Mouse (Mus musculus): ENCODE data around the gene Hsd3b7. TPM values are rescaled to one million over a fixed set of nuclear protein-coding genes. Genes with fewer than 3 reads are reported as not detected.
"Not testable (repeated sequence)": the region's sequence is repeated elsewhere in the genome, so short reads cannot be mapped to it uniquely, and the experiment has no call there.

The Hsd3b7 gene
- polyA plus RNA-seq, 1 experiment from 2014 or later = 18.7 TPM

- ATAC-seq (ENCODE audit: low FRiP score, low TSS enrichment) = no peak
Observed at GRCm38 (mm10) chr7:127817776-127818175, 17.4 kb downstream of the Hsd3b7 start.

GRCm38 (mm10) chr7:127820836-127821509, 20.6 kb downstream of the Hsd3b7 start:
- peak overlapping the region; percentile 66 for H3K27ac ChIP-seq (ENCODE audit: low read depth, low read length)
- H3K9ac ChIP-seq (ENCODE audit: low read depth, low read length) = no peak overlapping the region
- whole genome bisulfite sequencing = 58% methylated on average over 13 of the region's 13 CpGs
- no peak overlapping the region for H3K4me3 ChIP-seq (ENCODE audit: low read length)
- H3K4me1 ChIP-seq (ENCODE audit: control insufficient read depth, insufficient read depth, low read length) = peaks cover 27% of the 10 kb centered on the region; the same call in 1 of the 2 replicates
- no peaks in the 10 kb centered on the region for H3K9me3 ChIP-seq (ENCODE audit: control insufficient read depth, low read length)
- H3K4me2 ChIP-seq (replicated peaks; ENCODE audit: low read depth, low read length) = no peak overlapping the region
- H3K27me3 ChIP-seq (ENCODE audit: control insufficient read depth, insufficient read depth, low read length) = no peaks in the 10 kb centered on the region
- no peak for ATAC-seq (ENCODE audit: low FRiP score, low TSS enrichment)
- no peaks in the 10 kb centered on the region for H3K36me3 ChIP-seq (ENCODE audit: control insufficient read depth, insufficient read depth, low read length)

More at GRCm38 (mm10) chr7:127817776-127818175, 17.4 kb downstream of the Hsd3b7 start:
- no peak overlapping the region for H3K4me2 ChIP-seq (replicated peaks; ENCODE audit: low read depth, low read length)
- no peak overlapping the region for H3K4me3 ChIP-seq (ENCODE audit: low read length)
- 88% methylated on average over 5 of the region's 5 CpGs for WGBS
- H3K27ac ChIP-seq (ENCODE audit: low read depth, low read length) = no peak overlapping the region
- H3K4me1 ChIP-seq (ENCODE audit: control insufficient read depth, insufficient read depth, low read length) = peaks cover 14% of the 10 kb centered on the region; the same call in 1 of the 2 replicates
- H3K9ac ChIP-seq (ENCODE audit: low read depth, low read length) = no peak overlapping the region
- no peaks in the 10 kb centered on the region for H3K27me3 ChIP-seq (ENCODE audit: control insufficient read depth, insufficient read depth, low read length)
- no peaks in the 10 kb centered on the region for H3K36me3 ChIP-seq (ENCODE audit: control insufficient read depth, insufficient read depth, low read length)
- H3K9me3 ChIP-seq (ENCODE audit: control insufficient read depth, low read length) = no peaks in the 10 kb centered on the region

GRCm38 (mm10) chr7:127822494-127822893, 22.1 kb downstream of the Hsd3b7 start:
- Histone ChIP-seq H3K4me3 (ENCODE audit: low read length) (no peak overlapping the region), H3K4me2 (replicated peaks; ENCODE audit: low read depth, low read length) (no peak overlapping the region), H3K27me3 (ENCODE audit: control insufficient read depth, insufficient read depth, low read length) (no peaks in the 10 kb centered on the region), H3K9me3 (ENCODE audit: control insufficient read depth, low read length) (no peaks in the 10 kb centered on the region), H3K4me1 (ENCODE audit: control insufficient read depth, insufficient read depth, low read length) (peaks cover 27% of the 10 kb centered on the region; the same call in 1 of the 2 replicates), H3K36me3 (ENCODE audit: control insufficient read depth, insufficient read depth, low read length) (no peaks in the 10 kb centered on the region), H3K9ac (ENCODE audit: low read depth, low read length) (no peak overlapping the region), H3K27ac (ENCODE audit: low read depth, low read length) (no peak overlapping the region)
- WGBS = 87% methylated on average over 3 of the region's 3 CpGs
- ATAC-seq (ENCODE audit: low FRiP score, low TSS enrichment) = no peak

- peak overlapping the region; percentile 82 for H3K4me2 ChIP-seq (replicated peaks; ENCODE audit: low read depth, low read length)
- 66% methylated on average over 11 of the region's 11 CpGs for WGBS
- peak; percentile 18 for ATAC-seq (ENCODE audit: low FRiP score, low TSS enrichment)
- peak overlapping the region; percentile 78 for H3K9ac ChIP-seq (ENCODE audit: low read depth, low read length)
- peak overlapping the region; percentile 66 for H3K4me3 ChIP-seq (ENCODE audit: low read length)
- H3K9me3 ChIP-seq (ENCODE audit: control insufficient read depth, low read length) = no peaks in the 10 kb centered on the region
- no peaks in the 10 kb centered on the region for H3K36me3 ChIP-seq (ENCODE audit: control insufficient read depth, insufficient read depth, low read length)
- H3K4me1 ChIP-seq (ENCODE audit: control insufficient read depth, insufficient read depth, low read length) = peaks cover 27% of the 10 kb centered on the region; the same call in 1 of the 2 replicates
- H3K27ac ChIP-seq (ENCODE audit: low read depth, low read length) = no peak overlapping the region
- H3K27me3 ChIP-seq (ENCODE audit: control insufficient read depth, insufficient read depth, low read length) = no peaks in the 10 kb centered on the region
Observed at GRCm38 (mm10) chr7:127823236-127824171, 23.1 kb downstream of the Hsd3b7 start.

- WGBS = 3% methylated on average over 33 of the region's 38 CpGs
- Histone ChIP-seq H3K27ac (ENCODE audit: low read depth, low read length) (peak within 1 kb of the TSS; percentile 12; the same call in 1 of the 2 replicates), H3K4me3 (ENCODE audit: low read length) (peak within 1 kb of the TSS; percentile 66)
Observed at GRCm38 (mm10) chr7:127824176-127824871, 23.9 kb downstream of the Hsd3b7 start, which contains the start of the genes Stx4a and Stx1b. Gene Stx4a, plus strand, starts transcription at chr7:127824294. Gene Stx1b, minus strand, starts transcription at chr7:127824549.

GRCm38 (mm10) chr7:127835550-127835949, 35.1 kb downstream of the Hsd3b7 start:
- no peaks in the 10 kb centered on the region for H3K4me1 ChIP-seq (ENCODE audit: control insufficient read depth, insufficient read depth, low read length)
- no peak overlapping the region for H3K4me3 ChIP-seq (ENCODE audit: low read length)
- no peak overlapping the region for H3K27ac ChIP-seq (ENCODE audit: low read depth, low read length)
- no peak overlapping the region for H3K4me2 ChIP-seq (replicated peaks; ENCODE audit: low read depth, low read length)
- no peaks in the 10 kb centered on the region for H3K36me3 ChIP-seq (ENCODE audit: control insufficient read depth, insufficient read depth, low read length)
- no peak overlapping the region for H3K9ac ChIP-seq (ENCODE audit: low read depth, low read length)
- no peaks in the 10 kb centered on the region for H3K27me3 ChIP-seq (ENCODE audit: control insufficient read depth, insufficient read depth, low read length)
- no peak for ATAC-seq (ENCODE audit: low FRiP score, low TSS enrichment)
- WGBS = 66% methylated on average over 2 of the region's 2 CpGs
- H3K9me3 ChIP-seq (ENCODE audit: control insufficient read depth, low read length) = no peaks in the 10 kb centered on the region

More at GRCm38 (mm10) chr7:127824176-127824871, 23.9 kb downstream of the Hsd3b7 start, which contains the start of the genes Stx4a and Stx1b:
- Histone ChIP-seq H3K4me2 (replicated peaks; ENCODE audit: low read depth, low read length) (peak within 1 kb of the TSS; percentile 82), H3K36me3 (ENCODE audit: control insufficient read depth, insufficient read depth, low read length) (no peaks in the 10 kb centered on the region), H3K9ac (ENCODE audit: low read depth, low read length) (peak within 1 kb of the TSS; percentile 78), H3K9me3 (ENCODE audit: control insufficient read depth, low read length) (no peaks in the 10 kb centered on the region), H3K4me1 (ENCODE audit: control insufficient read depth, insufficient read depth, low read length) (peaks cover 27% of the 10 kb centered on the region; the same call in 1 of the 2 replicates), H3K27me3 (ENCODE audit: control insufficient read depth, insufficient read depth, low read length) (no peaks in the 10 kb centered on the region)
- peak; percentile 73 for ATAC-seq (ENCODE audit: low FRiP score, low TSS enrichment)

GRCm38 (mm10) chr7:127837473-127837872, 37.1 kb downstream of the Hsd3b7 start:
- no peak overlapping the region for H3K9ac ChIP-seq (ENCODE audit: low read depth, low read length)
- peaks cover 5% of the 10 kb centered on the region; the same call in 1 of the 2 replicates for H3K4me1 ChIP-seq (ENCODE audit: control insufficient read depth, insufficient read depth, low read length)
- no peak for ATAC-seq (ENCODE audit: low FRiP score, low TSS enrichment)
- H3K4me2 ChIP-seq (replicated peaks; ENCODE audit: low read depth, low read length) = no peak overlapping the region
- H3K4me3 ChIP-seq (ENCODE audit: low read length) = no peak overlapping the region
- H3K27ac ChIP-seq (ENCODE audit: low read depth, low read length) = no peak overlapping the region
- WGBS = 91% methylated on average over 5 of the region's 5 CpGs
- H3K36me3 ChIP-seq (ENCODE audit: control insufficient read depth, insufficient read depth, low read length) = no peaks in the 10 kb centered on the region
- no peaks in the 10 kb centered on the region for H3K9me3 ChIP-seq (ENCODE audit: control insufficient read depth, low read length)
- no peaks in the 10 kb centered on the region for H3K27me3 ChIP-seq (ENCODE audit: control insufficient read depth, insufficient read depth, low read length)

- not testable (repeated sequence) for H3K27ac ChIP-seq (ENCODE audit: low read depth, low read length); H3K4me1 ChIP-seq (ENCODE audit: control insufficient read depth, insufficient read depth, low read length); ATAC-seq (ENCODE audit: low FRiP score, low TSS enrichment); H3K4me3 ChIP-seq (ENCODE audit: low read length); H3K9ac ChIP-seq (ENCODE audit: low read depth, low read length); H3K27me3 ChIP-seq (ENCODE audit: control insufficient read depth, insufficient read depth, low read length); H3K36me3 ChIP-seq (ENCODE audit: control insufficient read depth, insufficient read depth, low read length); H3K9me3 ChIP-seq (ENCODE audit: control insufficient read depth, low read length); H3K4me2 ChIP-seq (replicated peaks; ENCODE audit: low read depth, low read length)
- WGBS = 76% methylated on average over 4 of the region's 4 CpGs
Observed at GRCm38 (mm10) chr7:127837878-127838277, 37.5 kb downstream of the Hsd3b7 start.

Measured in kidney, embryonic 14.5 days (tissue).